Mouse (Mus musculus): ENCODE measurements around the gene Scfd2. TPM values are rescaled to one million over a fixed set of nuclear protein-coding genes. Genes with fewer than 3 reads are reported as not detected.
A peak's percentile ranks its signal among the peaks of the same experiment; 100 is the strongest.

The Scfd2 gene
- polyA plus RNA-seq (2012; rRNA removed), result 14.9 and 17.6 TPM in 2 replicates

DNA sequence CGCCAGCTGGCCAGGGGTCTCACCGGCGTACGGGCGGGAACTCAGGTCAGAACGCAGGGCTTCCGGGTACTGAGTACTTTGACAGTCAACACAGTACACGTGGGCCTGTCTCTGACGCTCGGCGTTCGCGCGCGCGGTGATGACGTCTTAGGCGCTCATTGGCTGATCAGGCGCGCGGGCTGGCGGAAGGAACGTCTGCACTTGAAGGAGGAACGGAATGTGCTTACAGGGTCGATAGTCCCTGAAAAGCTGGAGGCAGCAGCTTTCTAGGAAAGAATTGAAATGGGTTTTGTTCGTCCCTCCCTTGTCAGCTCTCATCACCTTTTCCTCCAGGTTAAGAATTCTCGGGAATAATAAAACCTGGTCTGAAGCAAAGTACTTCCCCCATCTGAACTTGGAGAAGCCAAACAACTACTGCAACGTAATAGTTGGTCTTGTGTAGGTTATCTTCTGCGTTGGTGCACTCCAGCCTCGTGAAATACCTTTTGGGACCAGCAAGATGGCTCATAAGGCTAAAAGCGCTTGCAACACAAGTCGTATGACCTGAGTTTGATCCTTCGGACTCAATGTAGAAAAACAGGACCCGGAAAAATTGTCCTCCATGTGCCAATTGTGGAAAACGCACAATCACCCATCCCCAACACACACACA, at the start of gene Scfd2:
TSS of gene Scfd2 (minus strand) at position 130 of the 651 bp plus-strand sequence.
- Histone ChIP-seq H3K27me3 (ENCODE audit: control insufficient read depth, insufficient read depth, low read length) (no peaks in the 10 kb centered on the region), H3K27ac (ENCODE audit: control insufficient read depth, insufficient read depth, low read depth, low read length) (peak within 1 kb of the TSS; percentile 63)

DNA sequence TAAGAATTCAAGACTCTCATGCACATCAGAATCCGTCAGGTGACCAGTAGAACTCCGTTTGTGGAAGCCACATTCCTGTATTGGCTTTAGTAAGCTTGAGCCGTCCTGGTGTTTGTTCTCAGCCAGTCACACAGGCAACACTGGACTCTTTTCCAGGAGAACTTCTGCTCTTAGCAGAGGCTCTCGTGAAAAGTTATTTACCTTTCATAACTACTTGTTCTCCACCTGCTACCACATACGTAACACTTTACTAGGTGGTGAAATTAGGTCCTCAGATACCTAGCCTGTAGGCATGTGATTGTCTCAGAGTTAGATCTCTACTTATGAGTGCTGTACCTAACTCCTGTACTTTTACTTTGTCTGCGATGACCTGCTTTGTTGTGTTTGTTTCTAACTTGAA, 40.2 kb upstream of the Scfd2 start:
- no peak for TF ChIP-seq CTCF (IDR thresholded peaks at IDR 0.05; ENCODE audit: control insufficient read depth, insufficient read depth, insufficient replicate concordance, low read depth, low read length)
- no peak for TF ChIP-seq POLR2A (IDR thresholded peaks at IDR 0.05; ENCODE audit: control insufficient read depth, low read depth, low read length)
- no peak overlapping the region for H3K4me3 ChIP-seq (ENCODE audit: control insufficient read depth, low read depth, low read length)
- no peaks in the 10 kb centered on the region for H3K4me1 ChIP-seq (ENCODE audit: control insufficient read depth, insufficient read depth, low read length)
- no peak overlapping the region for H3K27ac ChIP-seq (ENCODE audit: control insufficient read depth, insufficient read depth, low read depth, low read length)
- H3K36me3 ChIP-seq (ENCODE audit: control insufficient read depth, insufficient read depth, low read length), result no peaks in the 10 kb centered on the region
- no peaks in the 10 kb centered on the region for H3K27me3 ChIP-seq (ENCODE audit: control insufficient read depth, insufficient read depth, low read length)

More for the DNA sequence above, at the start of gene Scfd2:
- Histone ChIP-seq H3K4me3 (ENCODE audit: control insufficient read depth, low read depth, low read length) (peak within 1 kb of the TSS; percentile 98), H3K4me1 (ENCODE audit: control insufficient read depth, insufficient read depth, low read length) (peaks cover 8% of the 10 kb centered on the region), H3K36me3 (ENCODE audit: control insufficient read depth, insufficient read depth, low read length) (no peaks in the 10 kb centered on the region)
- TF ChIP-seq CTCF (IDR thresholded peaks at IDR 0.05; ENCODE audit: control insufficient read depth, insufficient read depth, insufficient replicate concordance, low read depth, low read length), result no peak
- peak; percentile 59; the same call in 1 of the 2 replicates for TF ChIP-seq POLR2A (IDR thresholded peaks at IDR 0.05; ENCODE audit: control insufficient read depth, low read depth, low read length)

DNA sequence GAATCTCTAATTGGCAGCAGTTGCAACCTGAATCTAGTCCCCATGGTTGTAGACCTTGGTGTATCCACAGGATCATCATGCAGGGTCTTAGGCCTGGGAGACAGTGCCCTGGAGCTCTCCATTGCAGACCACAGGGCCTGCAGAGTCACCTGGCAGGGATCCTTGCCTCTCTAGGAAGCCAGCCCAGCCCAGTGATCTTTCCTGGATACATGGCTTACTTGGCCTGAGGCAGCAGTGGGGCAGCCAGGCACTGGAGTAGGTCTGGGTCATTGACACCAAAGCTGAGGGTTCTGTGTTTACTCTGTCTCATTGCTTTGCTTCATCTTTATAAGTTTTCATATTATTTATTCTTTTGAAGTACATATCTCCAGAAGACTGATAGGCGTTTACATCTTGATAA, 29.6 kb upstream of the Scfd2 start:
- Histone ChIP-seq H3K36me3 (ENCODE audit: control insufficient read depth, insufficient read depth, low read length) (peaks cover 2% of the 10 kb centered on the region; the same call in 1 of the 2 replicates), H3K4me3 (ENCODE audit: control insufficient read depth, low read depth, low read length) (no peak overlapping the region), H3K4me1 (ENCODE audit: control insufficient read depth, insufficient read depth, low read length) (no peaks in the 10 kb centered on the region), H3K27me3 (ENCODE audit: control insufficient read depth, insufficient read depth, low read length) (no peaks in the 10 kb centered on the region), H3K27ac (ENCODE audit: control insufficient read depth, insufficient read depth, low read depth, low read length) (no peak overlapping the region; the same call in 1 of the 2 replicates)
- TF ChIP-seq CTCF (IDR thresholded peaks at IDR 0.05; ENCODE audit: control insufficient read depth, insufficient read depth, insufficient replicate concordance, low read depth, low read length), result no peak
- TF ChIP-seq POLR2A (IDR thresholded peaks at IDR 0.05; ENCODE audit: control insufficient read depth, low read depth, low read length), result no peak

DNA sequence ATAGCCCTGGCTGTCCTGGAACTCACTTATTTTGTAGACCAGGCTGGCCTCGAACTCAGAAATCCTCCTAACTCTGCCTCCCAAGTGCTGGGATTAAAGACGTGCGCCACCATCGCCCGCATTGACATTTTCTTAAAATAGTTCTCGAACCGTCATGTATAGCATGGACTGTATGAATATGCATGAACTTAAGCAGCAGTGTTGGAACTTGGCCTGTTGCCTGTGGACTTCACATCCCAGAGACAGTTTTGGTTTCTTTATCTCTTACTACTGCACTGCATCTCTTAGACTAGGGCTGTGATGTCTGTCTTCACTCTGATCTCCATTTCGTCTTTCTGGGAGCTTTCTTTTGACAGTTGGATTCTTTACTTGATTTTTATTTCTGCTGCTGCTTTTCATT, 18.0 kb upstream of the Scfd2 start:
- Histone ChIP-seq H3K36me3 (ENCODE audit: control insufficient read depth, insufficient read depth, low read length) (no peaks in the 10 kb centered on the region), H3K27ac (ENCODE audit: control insufficient read depth, insufficient read depth, low read depth, low read length) (no peak overlapping the region), H3K27me3 (ENCODE audit: control insufficient read depth, insufficient read depth, low read length) (no peaks in the 10 kb centered on the region), H3K4me3 (ENCODE audit: control insufficient read depth, low read depth, low read length) (no peak overlapping the region), H3K4me1 (ENCODE audit: control insufficient read depth, insufficient read depth, low read length) (no peaks in the 10 kb centered on the region)
- TF ChIP-seq POLR2A (IDR thresholded peaks at IDR 0.05; ENCODE audit: control insufficient read depth, low read depth, low read length) (no peak), CTCF (IDR thresholded peaks at IDR 0.05; ENCODE audit: control insufficient read depth, insufficient read depth, insufficient replicate concordance, low read depth, low read length) (no peak)

DNA sequence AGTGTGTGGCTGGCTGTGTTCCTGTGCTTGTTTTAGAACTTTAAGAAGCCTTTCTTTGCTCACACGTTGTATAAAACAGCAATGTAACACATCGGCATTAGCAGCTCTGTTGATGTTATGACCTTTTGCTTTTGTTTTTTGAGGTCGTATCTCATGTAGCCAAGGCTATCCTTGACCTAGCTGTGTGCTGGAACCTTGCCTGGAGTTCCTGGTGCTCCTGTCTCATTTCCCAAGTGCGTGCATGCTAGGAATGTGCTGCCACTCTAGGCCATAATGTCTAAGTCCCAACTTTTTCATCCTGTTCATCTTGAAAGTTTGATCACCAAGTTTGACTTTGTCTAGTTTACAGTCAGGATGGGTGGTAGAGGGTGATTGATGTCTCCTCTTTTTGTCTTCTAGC, 14.0 kb upstream of the Scfd2 start:
- H3K27me3 ChIP-seq (ENCODE audit: control insufficient read depth, insufficient read depth, low read length), result no peaks in the 10 kb centered on the region
- no peak for TF ChIP-seq CTCF (IDR thresholded peaks at IDR 0.05; ENCODE audit: control insufficient read depth, insufficient read depth, insufficient replicate concordance, low read depth, low read length)
- TF ChIP-seq POLR2A (IDR thresholded peaks at IDR 0.05; ENCODE audit: control insufficient read depth, low read depth, low read length), result no peak
- no peaks in the 10 kb centered on the region for H3K4me1 ChIP-seq (ENCODE audit: control insufficient read depth, insufficient read depth, low read length)
- no peak overlapping the region for H3K4me3 ChIP-seq (ENCODE audit: control insufficient read depth, low read depth, low read length)
- no peaks in the 10 kb centered on the region for H3K36me3 ChIP-seq (ENCODE audit: control insufficient read depth, insufficient read depth, low read length)
- H3K27ac ChIP-seq (ENCODE audit: control insufficient read depth, insufficient read depth, low read depth, low read length), result no peak overlapping the region

DNA sequence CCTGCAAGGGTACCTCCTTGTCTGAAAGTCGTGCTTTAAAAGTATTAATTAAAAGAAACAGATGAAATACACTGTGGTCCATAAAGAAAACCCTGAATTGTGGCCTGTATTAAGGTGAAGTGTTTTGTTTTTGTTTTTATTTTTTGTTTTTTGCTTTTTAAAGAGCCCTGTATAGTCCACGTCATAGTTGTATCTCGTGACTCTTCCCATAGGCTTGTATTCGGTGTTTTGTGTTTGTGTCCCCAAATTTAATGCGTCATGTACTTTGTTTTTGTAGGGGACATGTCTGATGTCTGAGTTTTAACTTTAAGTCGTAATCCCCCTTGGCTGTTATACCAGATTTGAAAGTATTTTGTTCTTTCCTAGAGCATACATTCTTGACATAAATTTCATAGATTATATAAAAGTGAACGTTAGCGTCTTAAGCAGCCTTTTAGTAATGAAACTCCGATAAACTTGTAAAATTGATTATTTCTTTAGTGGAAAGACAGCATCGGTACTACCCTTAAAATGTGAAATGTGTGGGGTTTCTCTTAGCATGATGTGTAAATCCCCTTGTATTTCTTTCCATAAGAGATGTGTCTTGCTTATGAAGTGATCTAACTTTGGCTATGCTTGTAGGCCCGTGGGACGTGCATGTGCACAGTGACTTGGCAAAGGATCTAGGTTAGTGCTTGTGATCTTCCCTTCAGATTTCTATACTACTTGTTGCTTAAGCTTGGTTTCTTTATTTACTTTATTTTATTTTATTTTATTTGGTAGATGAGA, 4.8 kb upstream of the Scfd2 start:
- Histone ChIP-seq H3K27ac (ENCODE audit: control insufficient read depth, insufficient read depth, low read depth, low read length) (peak overlapping the region; percentile 92), H3K4me3 (ENCODE audit: control insufficient read depth, low read depth, low read length) (peak overlapping the region; percentile 95), H3K36me3 (ENCODE audit: control insufficient read depth, insufficient read depth, low read length) (no peaks in the 10 kb centered on the region), H3K27me3 (ENCODE audit: control insufficient read depth, insufficient read depth, low read length) (no peaks in the 10 kb centered on the region), H3K4me1 (ENCODE audit: control insufficient read depth, insufficient read depth, low read length) (peaks cover 3% of the 10 kb centered on the region; the same call in 1 of the 2 replicates)
- TF ChIP-seq CTCF (IDR thresholded peaks at IDR 0.05; ENCODE audit: control insufficient read depth, insufficient read depth, insufficient replicate concordance, low read depth, low read length) (no peak), POLR2A (IDR thresholded peaks at IDR 0.05; ENCODE audit: control insufficient read depth, low read depth, low read length) (no peak)

DNA sequence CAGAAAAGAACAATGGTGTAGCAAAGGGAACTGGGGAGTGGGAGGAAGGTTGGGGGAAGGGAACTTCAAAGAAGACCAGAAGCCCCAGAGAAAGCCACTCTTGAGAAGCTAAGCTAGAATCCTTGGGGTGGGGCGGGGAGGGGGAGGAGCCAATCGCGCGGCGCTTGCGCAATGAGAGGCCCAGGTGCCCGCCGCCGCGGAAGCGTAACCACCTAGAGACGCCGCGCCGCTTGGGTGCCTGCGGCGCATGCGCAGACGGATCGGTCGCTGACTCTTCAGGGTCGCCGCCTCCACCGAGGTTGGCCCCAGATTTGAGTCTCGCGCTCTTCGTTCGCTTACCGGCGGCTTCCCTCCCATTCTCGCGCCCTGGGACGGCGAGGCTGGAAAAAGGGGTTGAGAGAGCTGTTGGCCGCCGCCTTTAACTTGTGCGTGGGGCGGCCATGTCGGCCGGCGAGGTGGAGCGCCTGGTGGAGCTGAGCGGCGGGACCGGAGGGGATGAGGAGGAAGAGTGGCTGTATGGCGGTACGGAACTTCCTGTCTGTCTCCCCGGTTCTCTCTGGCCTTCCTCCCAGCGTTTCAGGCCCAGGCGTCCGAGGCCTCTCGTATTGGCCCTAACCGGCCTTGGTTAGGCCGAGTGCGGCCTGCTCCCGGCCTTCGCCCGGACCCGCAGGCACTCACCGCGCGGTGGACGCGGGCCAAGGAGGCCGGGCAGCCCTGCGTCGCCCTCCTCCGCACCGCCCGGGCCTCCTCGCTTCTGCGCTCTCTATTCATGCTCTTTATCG, 3.9 kb upstream of the Scfd2 start, which contains the start of gene Fip1l1:
TSS of gene Fip1l1 (plus strand) at position 210 of the 782 bp plus-strand sequence.
- TF ChIP-seq CTCF (IDR thresholded peaks at IDR 0.05; ENCODE audit: control insufficient read depth, insufficient read depth, insufficient replicate concordance, low read depth, low read length), result no peak
- TF ChIP-seq POLR2A (IDR thresholded peaks at IDR 0.05; ENCODE audit: control insufficient read depth, low read depth, low read length), result peak; percentile 94
- peaks cover 8% of the 10 kb centered on the region for H3K4me1 ChIP-seq (ENCODE audit: control insufficient read depth, insufficient read depth, low read length)
- H3K36me3 ChIP-seq (ENCODE audit: control insufficient read depth, insufficient read depth, low read length), result no peaks in the 10 kb centered on the region
- peak within 1 kb of the TSS; percentile 92 for H3K27ac ChIP-seq (ENCODE audit: control insufficient read depth, insufficient read depth, low read depth, low read length)
- peak within 1 kb of the TSS; percentile 95 for H3K4me3 ChIP-seq (ENCODE audit: control insufficient read depth, low read depth, low read length)
- no peaks in the 10 kb centered on the region for H3K27me3 ChIP-seq (ENCODE audit: control insufficient read depth, insufficient read depth, low read length)

Data from testis, adult 2 months (tissue).